Mouse (Mus musculus): ENCODE measurements at regions not wholly inside any gene's neighbourhood (a gene's known extent, or its start where the extent isn't known, plus 50 kb on each side); places are given as distances from the start of the nearest gene placed in this dataset.

GRCm38 (mm10) chr17:63575316-63576007 is 75.6 kb upstream of the Fbxl17 start:
- peak; percentile 48 for DNase-seq (ENCODE audit: low spot score)

GRCm38 (mm10) chr17:63582870-63583269 is 83.1 kb upstream of the Fbxl17 start:
- no peak for DNase-seq (ENCODE audit: low spot score)

GRCm38 (mm10) chr17:63607021-63607751 is 107.4 kb upstream of the Fbxl17 start:
- no peak for DNase-seq (ENCODE audit: low spot score)

GRCm38 (mm10) chr17:63622726-63623125 is 122.9 kb upstream of the Fbxl17 start:
- no peak for DNase-seq (ENCODE audit: low spot score)

- DNase-seq (ENCODE audit: low spot score) = no peak
These were observed 137.8 kb upstream of the Fbxl17 start for GRCm38 (mm10) chr17:63637598-63637997.

GRCm38 (mm10) chr17:63644390-63644789 is 144.6 kb upstream of the Fbxl17 start:
- no peak for DNase-seq (ENCODE audit: low spot score)

- DNase-seq (ENCODE audit: low spot score) = no peak
These were observed 157.9 kb upstream of the Fbxl17 start for GRCm38 (mm10) chr17:63657687-63658086.

GRCm38 (mm10) chr17:63660841-63661481 is 161.1 kb upstream of the Fbxl17 start:
- DNase-seq (ENCODE audit: low spot score) = no peak

GRCm38 (mm10) chr17:63661584-63661983 is 161.8 kb upstream of the Fbxl17 start:
- no peak for DNase-seq (ENCODE audit: low spot score)

- DNase-seq (ENCODE audit: low spot score) = no peak
These were observed 162.4 kb upstream of the Fbxl17 start for GRCm38 (mm10) chr17:63662251-63662650.

GRCm38 (mm10) chr17:63676791-63677190 is 177.0 kb upstream of the Fbxl17 start:
- no peak for DNase-seq (ENCODE audit: low spot score)

- DNase-seq (ENCODE audit: low spot score) = no peak
These were observed 178.3 kb upstream of the Fbxl17 start for GRCm38 (mm10) chr17:63677996-63678657.

GRCm38 (mm10) chr17:63680479-63680878 is 180.7 kb upstream of the Fbxl17 start:
- DNase-seq (ENCODE audit: low spot score) = no peak

GRCm38 (mm10) chr17:63683345-63683744 is 179.5 kb upstream of the Fer start:
- DNase-seq (ENCODE audit: low spot score) = peak; percentile 15

- DNase-seq (ENCODE audit: low spot score) = no peak
These were observed 178.8 kb upstream of the Fer start for GRCm38 (mm10) chr17:63684026-63684425.

GRCm38 (mm10) chr17:63685956-63686355 is 176.9 kb upstream of the Fer start:
- DNase-seq (ENCODE audit: low spot score) = no peak

GRCm38 (mm10) chr17:63686361-63686760 is 176.5 kb upstream of the Fer start:
- DNase-seq (ENCODE audit: low spot score) = no peak

GRCm38 (mm10) chr17:63689291-63689690 is 173.6 kb upstream of the Fer start:
- DNase-seq (ENCODE audit: low spot score) = no peak

- no peak for DNase-seq (ENCODE audit: low spot score)
These were observed 171.8 kb upstream of the Fer start for GRCm38 (mm10) chr17:63690829-63691689.

GRCm38 (mm10) chr17:63691690-63691968 is 171.2 kb upstream of the Fer start:
- DNase-seq (ENCODE audit: low spot score) = no peak

GRCm38 (mm10) chr17:63693274-63693673 is 169.6 kb upstream of the Fer start:
- no peak for DNase-seq (ENCODE audit: low spot score)

- DNase-seq (ENCODE audit: low spot score) = no peak
These were observed 163.3 kb upstream of the Fer start for GRCm38 (mm10) chr17:63699537-63699936.

All from embryo, embryonic 10 days (tissue).